Mouse (Mus musculus): Measurements from ENCODE around the gene Gigyf1. TPM values are rescaled to one million over a fixed set of nuclear protein-coding genes. Genes with fewer than 3 reads are reported as not detected.
A peak's percentile ranks its signal among the peaks of the same experiment; 100 is the strongest.

The Gigyf1 gene
- polyA plus RNA-seq, 1 experiment: 80.1 TPM

- no peak for TF ChIP-seq POLR2A (IDR thresholded peaks at IDR 0.05; ENCODE audit: borderline replicate concordance, control insufficient read depth, low read depth, low read length)
- no peak for TF ChIP-seq CTCF (IDR thresholded peaks at IDR 0.05; ENCODE audit: control insufficient read depth, insufficient read depth, low read length)
- H3K4me1 ChIP-seq (ENCODE audit: control insufficient read depth, insufficient read depth, low read length): no peaks in the 10 kb centered on the region; the same call in 1 of the 2 replicates
- WGBS: under 1% methylated on average over 53 of the region's 83 CpGs
- H3K4me3 ChIP-seq (replicated peaks; ENCODE audit: control insufficient read depth, low read depth, low read length): peak overlapping the region; percentile 63
- H3K27ac ChIP-seq (ENCODE audit: control insufficient read depth, insufficient read depth, low read depth, low read length, poor library complexity): peak overlapping the region; percentile 74; the same call in 1 of the 2 replicates
Measured at GRCm38 (mm10) chr5:137510573-137511390, 7.6 kb upstream of the Gigyf1 start.

DNA sequence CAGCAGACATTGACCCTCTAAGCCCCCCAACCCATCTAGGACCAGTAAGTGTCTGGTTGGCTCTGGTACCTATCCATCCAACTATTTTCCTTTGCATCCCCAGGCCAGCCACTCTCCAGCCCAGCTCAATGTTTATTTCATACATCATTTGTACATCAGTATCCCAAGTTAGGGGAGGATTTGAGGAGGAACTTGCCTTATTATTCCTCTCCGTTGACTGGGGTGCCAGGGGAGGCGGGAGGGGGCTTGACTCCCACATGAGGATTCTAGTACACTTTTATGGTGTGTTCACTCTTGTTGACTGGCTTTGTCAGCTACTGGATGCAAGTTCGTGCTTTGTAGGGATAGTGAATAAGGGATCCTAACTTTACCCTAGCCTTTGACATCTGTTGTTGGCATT lies 6.6 kb upstream of the Gigyf1 start:
- H3K4me1 ChIP-seq (ENCODE audit: control insufficient read depth, insufficient read depth, low read length): no peaks in the 10 kb centered on the region; the same call in 1 of the 2 replicates
- no peak overlapping the region for H3K27ac ChIP-seq (ENCODE audit: control insufficient read depth, insufficient read depth, low read depth, low read length, poor library complexity)
- no peak overlapping the region for H3K4me3 ChIP-seq (replicated peaks; ENCODE audit: control insufficient read depth, low read depth, low read length)
- no peak for TF ChIP-seq CTCF (IDR thresholded peaks at IDR 0.05; ENCODE audit: control insufficient read depth, insufficient read depth, low read length)
- TF ChIP-seq POLR2A (IDR thresholded peaks at IDR 0.05; ENCODE audit: borderline replicate concordance, control insufficient read depth, low read depth, low read length): no peak
- WGBS: 65% methylated on average over 3 of the region's 3 CpGs

DNA sequence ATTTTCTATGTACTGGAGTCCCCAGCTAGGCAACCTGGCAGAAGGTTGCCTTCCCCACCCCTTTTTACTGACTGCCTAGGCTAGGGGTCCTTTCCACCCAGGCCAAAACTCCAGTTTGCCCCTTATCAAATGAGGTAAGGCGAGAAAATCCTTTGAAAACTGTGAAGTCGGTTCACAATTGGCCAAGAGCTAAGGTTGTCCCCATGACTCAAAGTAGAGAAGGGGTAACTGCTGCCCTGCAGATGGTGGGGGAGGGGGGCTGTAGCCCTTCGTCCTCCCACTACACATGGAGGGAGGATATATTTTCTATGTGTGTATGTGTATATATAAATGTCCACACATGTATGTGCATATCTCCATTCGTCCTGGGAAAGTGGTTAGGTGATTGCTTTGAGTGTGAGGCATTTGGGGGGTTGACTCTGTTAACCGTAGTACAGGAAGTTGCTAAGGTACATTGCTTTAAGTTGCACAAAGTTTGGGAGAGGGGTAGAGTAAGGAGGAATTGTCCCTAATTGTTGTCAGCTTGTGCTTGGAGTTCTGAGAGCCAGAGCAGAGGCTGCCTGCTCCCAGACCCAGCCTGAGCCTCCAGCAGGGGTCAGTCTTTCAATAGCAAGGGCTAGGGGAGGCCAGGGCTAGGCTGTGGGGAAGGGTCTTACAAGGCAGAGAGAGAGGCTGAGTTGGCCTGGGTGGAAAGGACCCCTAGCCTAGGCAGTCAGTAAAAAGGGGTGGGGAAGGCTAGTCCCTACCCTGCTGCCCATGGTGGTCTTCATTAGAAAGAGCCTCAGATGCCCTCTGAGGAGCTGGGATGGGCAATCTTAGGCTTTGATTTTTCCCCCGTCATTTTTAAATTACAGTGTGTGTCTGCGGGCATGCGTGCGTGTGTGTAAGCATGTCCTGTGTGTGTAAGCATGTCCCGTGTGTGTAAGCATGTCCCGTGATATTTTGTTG lies 5.2 kb upstream of the Gigyf1 start:
- TF ChIP-seq CTCF (IDR thresholded peaks at IDR 0.05; ENCODE audit: control insufficient read depth, insufficient read depth, low read length) (peak; percentile 65), POLR2A (IDR thresholded peaks at IDR 0.05; ENCODE audit: borderline replicate concordance, control insufficient read depth, low read depth, low read length) (no peak)
- 71% methylated on average over 11 of the region's 11 CpGs for WGBS
- H3K4me3 ChIP-seq (replicated peaks; ENCODE audit: control insufficient read depth, low read depth, low read length): no peak overlapping the region
- H3K4me1 ChIP-seq (ENCODE audit: control insufficient read depth, insufficient read depth, low read length): no peaks in the 10 kb centered on the region; the same call in 1 of the 2 replicates
- no peak overlapping the region for H3K27ac ChIP-seq (ENCODE audit: control insufficient read depth, insufficient read depth, low read depth, low read length, poor library complexity)

DNA sequence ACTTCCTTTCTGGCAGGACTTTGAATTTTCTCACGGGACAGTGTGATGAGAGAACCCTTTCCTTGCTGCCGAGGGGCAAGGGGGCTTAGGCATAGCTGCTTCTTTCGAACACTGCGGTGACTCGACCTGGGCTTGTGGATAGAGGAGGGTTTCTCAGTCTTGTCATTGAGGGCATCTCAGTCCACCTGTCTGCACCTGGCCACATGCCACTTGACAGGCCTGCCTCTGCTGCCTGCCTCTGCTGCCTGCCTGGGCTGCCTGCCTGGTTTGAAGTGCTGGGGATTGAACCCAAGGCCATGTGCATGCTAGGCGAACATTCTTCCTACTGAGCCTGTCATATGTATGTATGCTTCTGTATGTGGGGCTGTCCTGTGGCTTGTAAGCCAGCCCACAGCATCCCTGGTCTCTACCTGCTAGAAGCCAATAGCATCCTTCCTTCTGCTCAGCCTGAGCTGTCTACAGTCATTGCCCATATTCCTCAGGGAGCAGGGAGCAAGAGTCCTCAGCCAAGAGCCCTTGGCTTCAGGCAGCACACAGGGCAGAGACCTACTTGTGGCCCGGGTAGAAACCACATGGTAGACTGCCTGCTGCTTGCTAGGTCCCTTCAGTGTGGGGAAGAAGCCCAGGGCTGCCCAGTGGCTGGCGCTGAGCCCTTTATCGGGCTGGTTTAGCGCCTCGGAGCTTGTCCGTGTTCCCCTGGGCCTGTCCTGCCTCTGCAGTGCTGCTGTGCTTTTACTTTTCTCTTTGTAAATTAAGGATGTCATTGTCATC lies 4.2 kb upstream of the Gigyf1 start:
- H3K4me3 ChIP-seq (replicated peaks; ENCODE audit: control insufficient read depth, low read depth, low read length): no peak overlapping the region
- no peak for TF ChIP-seq POLR2A (IDR thresholded peaks at IDR 0.05; ENCODE audit: borderline replicate concordance, control insufficient read depth, low read depth, low read length)
- no peaks in the 10 kb centered on the region; the same call in 1 of the 2 replicates for H3K4me1 ChIP-seq (ENCODE audit: control insufficient read depth, insufficient read depth, low read length)
- WGBS: 81% methylated on average over 12 of the region's 12 CpGs
- no peak overlapping the region for H3K27ac ChIP-seq (ENCODE audit: control insufficient read depth, insufficient read depth, low read depth, low read length, poor library complexity)

DNA sequence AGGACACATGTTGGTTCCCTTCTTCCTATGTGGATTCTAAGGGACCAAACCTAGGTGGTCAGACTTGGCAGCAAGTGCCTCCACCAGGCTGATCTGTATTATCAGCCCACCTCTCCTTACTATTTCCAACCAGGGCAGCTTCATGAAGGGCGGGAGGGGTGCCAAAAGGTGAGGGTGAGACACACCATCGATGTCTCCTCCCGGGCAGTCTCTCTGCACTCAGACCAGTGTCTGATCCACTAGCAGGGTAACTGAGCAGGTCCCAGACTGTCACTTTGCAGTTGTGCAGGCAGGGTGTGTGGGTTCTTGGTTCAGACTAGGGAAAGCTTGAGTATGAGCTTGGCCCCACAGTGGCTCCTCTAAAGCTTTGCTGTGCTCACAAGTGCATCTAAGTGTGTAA lies 3.5 kb upstream of the Gigyf1 start:
- WGBS: 84% methylated on average over 3 of the region's 3 CpGs
- H3K4me1 ChIP-seq (ENCODE audit: control insufficient read depth, insufficient read depth, low read length): no peaks in the 10 kb centered on the region; the same call in 1 of the 2 replicates
- H3K27ac ChIP-seq (ENCODE audit: control insufficient read depth, insufficient read depth, low read depth, low read length, poor library complexity): no peak overlapping the region
- H3K4me3 ChIP-seq (replicated peaks; ENCODE audit: control insufficient read depth, low read depth, low read length): no peak overlapping the region
- TF ChIP-seq CTCF (IDR thresholded peaks at IDR 0.05; ENCODE audit: control insufficient read depth, insufficient read depth, low read length) (no peak), POLR2A (IDR thresholded peaks at IDR 0.05; ENCODE audit: borderline replicate concordance, control insufficient read depth, low read depth, low read length) (no peak)

DNA sequence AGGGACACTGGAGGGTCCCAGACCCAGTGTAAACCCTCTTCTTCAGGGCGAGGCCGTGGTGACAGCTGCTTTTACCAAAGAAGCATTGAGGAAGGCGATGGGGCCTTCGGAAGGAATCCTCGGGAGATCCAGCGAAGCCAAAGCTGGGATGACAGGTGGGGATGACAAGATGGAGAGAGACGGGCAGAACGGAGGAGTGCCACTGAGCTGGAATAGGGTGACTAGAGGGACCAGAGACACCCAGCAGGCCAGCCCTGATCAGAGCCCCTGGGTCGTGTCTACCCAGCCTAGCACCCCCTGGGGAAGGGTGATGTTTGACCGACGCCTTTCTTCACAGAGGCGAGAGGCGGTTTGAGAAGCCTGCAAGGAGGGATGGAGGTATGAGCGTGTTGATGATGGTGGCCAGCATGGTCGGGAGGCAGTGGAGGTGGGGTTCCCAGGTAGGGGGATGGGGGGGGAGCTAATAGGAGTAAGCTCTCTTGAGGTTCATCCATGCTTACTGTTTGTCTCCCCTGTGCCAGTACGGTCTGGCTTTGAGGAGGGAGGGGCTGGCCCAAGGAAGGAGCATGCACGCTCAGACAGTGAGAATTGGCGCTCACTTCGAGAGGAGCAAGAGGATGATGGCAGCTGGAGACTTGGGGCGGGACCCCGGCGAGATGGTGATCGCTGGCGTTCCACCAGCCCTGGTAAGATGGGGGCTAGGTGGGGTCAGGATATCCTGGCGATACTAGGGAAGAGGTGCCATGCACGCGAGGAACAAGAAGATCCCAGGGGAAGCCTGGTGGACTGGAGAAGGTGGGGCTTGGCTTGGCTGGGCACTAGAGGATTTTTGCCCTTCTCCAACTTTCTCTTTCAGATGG lies 1.6 kb downstream of the Gigyf1 start:
- Histone ChIP-seq H3K4me1 (ENCODE audit: control insufficient read depth, insufficient read depth, low read length) (no peaks in the 10 kb centered on the region), H3K4me3 (replicated peaks; ENCODE audit: control insufficient read depth, low read depth, low read length) (no peak overlapping the region), H3K27ac (ENCODE audit: control insufficient read depth, insufficient read depth, low read depth, low read length, poor library complexity) (no peak overlapping the region)
- WGBS: 93% methylated on average over 27 of the region's 27 CpGs
- TF ChIP-seq CTCF (IDR thresholded peaks at IDR 0.05; ENCODE audit: control insufficient read depth, insufficient read depth, low read length) (no peak), POLR2A (IDR thresholded peaks at IDR 0.05; ENCODE audit: borderline replicate concordance, control insufficient read depth, low read depth, low read length) (no peak)

- H3K4me1 ChIP-seq (ENCODE audit: control insufficient read depth, insufficient read depth, low read length): no peaks in the 10 kb centered on the region
- no peak for TF ChIP-seq POLR2A (IDR thresholded peaks at IDR 0.05; ENCODE audit: borderline replicate concordance, control insufficient read depth, low read depth, low read length)
- no peak for TF ChIP-seq CTCF (IDR thresholded peaks at IDR 0.05; ENCODE audit: control insufficient read depth, insufficient read depth, low read length)
- H3K4me3 ChIP-seq (replicated peaks; ENCODE audit: control insufficient read depth, low read depth, low read length): no peak overlapping the region
- no peak overlapping the region for H3K27ac ChIP-seq (ENCODE audit: control insufficient read depth, insufficient read depth, low read depth, low read length, poor library complexity)
- 81% methylated on average over 9 of the region's 9 CpGs for WGBS
Measured at GRCm38 (mm10) chr5:137521861-137522260, 3.5 kb downstream of the Gigyf1 start.
